Mouse (Mus musculus): ENCODE data around the gene Prpf40b. TPM values are rescaled to one million over a fixed set of nuclear protein-coding genes. Genes with fewer than 3 reads are reported as not detected.
A peak's percentile ranks its signal among the peaks of the same experiment; 100 is the strongest.

Gene Prpf40b
- polyA plus RNA-seq, 1 experiment from 2014 or later = 98.6 TPM

- 87% methylated on average over 9 of the region's 9 CpGs for WGBS
- H3K36me3 ChIP-seq (ENCODE audit: poor library complexity, severe bottlenecking) = peaks cover 97% of the 10 kb centered on the region
- no peaks in the 10 kb centered on the region for H3K4me1 ChIP-seq
- H3K27ac ChIP-seq = no peak overlapping the region
- no peak for ATAC-seq
- no peak overlapping the region for H3K9ac ChIP-seq
- no peak overlapping the region for H3K4me2 ChIP-seq
- no peak overlapping the region for H3K4me3 ChIP-seq
- no peaks in the 10 kb centered on the region for H3K27me3 ChIP-seq
- no peaks in the 10 kb centered on the region for H3K9me3 ChIP-seq (replicated peaks)
Observed at GRCm38 (mm10) chr15:99320978-99321377, 26.1 kb downstream of the Prpf40b start.

- Histone ChIP-seq H3K27me3 (no peaks in the 10 kb centered on the region), H3K27ac (no peak overlapping the region), H3K36me3 (ENCODE audit: poor library complexity, severe bottlenecking) (peaks cover 79% of the 10 kb centered on the region), H3K4me2 (no peak overlapping the region), H3K9ac (no peak overlapping the region), H3K4me1 (no peaks in the 10 kb centered on the region), H3K9me3 (replicated peaks) (no peaks in the 10 kb centered on the region), H3K4me3 (no peak overlapping the region)
- 94% methylated on average over 9 of the region's 9 CpGs for WGBS
- no peak for ATAC-seq
Observed at GRCm38 (mm10) chr15:99324151-99324550, 29.3 kb downstream of the Prpf40b start.

DNA sequence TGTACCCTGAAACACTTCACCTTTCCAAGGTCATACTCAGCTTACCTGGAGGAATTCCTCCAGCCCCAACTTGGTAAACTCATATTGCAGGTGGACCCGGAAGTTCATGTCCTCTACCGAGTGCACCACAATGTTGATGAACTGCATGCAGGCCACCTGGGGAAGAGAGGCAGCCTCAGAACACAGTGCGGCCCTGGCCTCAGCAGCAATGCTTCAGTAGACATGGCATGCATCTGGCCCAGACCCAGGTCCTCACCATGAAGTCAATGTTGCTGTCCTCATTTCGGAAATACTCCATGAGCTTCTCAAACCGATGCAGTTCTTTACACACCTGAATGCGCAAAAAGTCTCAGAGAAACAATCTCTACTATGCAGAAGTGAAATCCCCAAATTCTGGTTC, 30.7 kb downstream of the Prpf40b start:
- no peak overlapping the region for H3K9ac ChIP-seq
- 89% methylated on average over 6 of the region's 6 CpGs for WGBS
- peaks cover 65% of the 10 kb centered on the region for H3K36me3 ChIP-seq (ENCODE audit: poor library complexity, severe bottlenecking)
- H3K4me1 ChIP-seq = no peaks in the 10 kb centered on the region
- no peak overlapping the region for H3K27ac ChIP-seq
- no peaks in the 10 kb centered on the region for H3K27me3 ChIP-seq
- H3K4me2 ChIP-seq = no peak overlapping the region
- no peaks in the 10 kb centered on the region for H3K9me3 ChIP-seq (replicated peaks)
- H3K4me3 ChIP-seq = no peak overlapping the region
- ATAC-seq = no peak

DNA sequence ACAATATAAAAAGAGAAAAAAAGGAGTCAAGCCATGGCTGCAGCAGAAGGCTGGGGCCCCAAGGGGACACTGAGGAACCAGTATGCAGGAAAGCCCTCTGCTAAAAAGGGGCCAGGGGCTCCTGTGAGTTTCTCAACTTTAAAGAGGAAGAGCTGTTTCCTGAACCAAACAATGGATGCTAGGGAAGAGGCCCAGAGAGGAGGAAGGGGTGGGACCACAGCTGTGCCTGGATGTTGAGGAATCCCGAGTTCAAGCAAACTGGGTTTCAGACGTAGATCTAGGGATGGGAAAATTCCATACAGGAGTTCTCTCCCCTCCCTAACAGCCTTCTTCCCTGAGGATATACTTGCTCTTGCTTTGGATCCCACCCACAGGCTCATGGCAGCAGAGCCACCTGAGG, 31.5 kb downstream of the Prpf40b start:
- H3K9ac ChIP-seq = no peak overlapping the region
- H3K4me3 ChIP-seq = no peak overlapping the region
- no peak overlapping the region for H3K4me2 ChIP-seq
- no peaks in the 10 kb centered on the region for H3K4me1 ChIP-seq
- ATAC-seq = no peak
- H3K27ac ChIP-seq = no peak overlapping the region
- no peaks in the 10 kb centered on the region for H3K27me3 ChIP-seq
- peaks cover 57% of the 10 kb centered on the region for H3K36me3 ChIP-seq (ENCODE audit: poor library complexity, severe bottlenecking)
- no peaks in the 10 kb centered on the region for H3K9me3 ChIP-seq (replicated peaks)
- 77% methylated on average over 2 of the region's 2 CpGs for WGBS

DNA sequence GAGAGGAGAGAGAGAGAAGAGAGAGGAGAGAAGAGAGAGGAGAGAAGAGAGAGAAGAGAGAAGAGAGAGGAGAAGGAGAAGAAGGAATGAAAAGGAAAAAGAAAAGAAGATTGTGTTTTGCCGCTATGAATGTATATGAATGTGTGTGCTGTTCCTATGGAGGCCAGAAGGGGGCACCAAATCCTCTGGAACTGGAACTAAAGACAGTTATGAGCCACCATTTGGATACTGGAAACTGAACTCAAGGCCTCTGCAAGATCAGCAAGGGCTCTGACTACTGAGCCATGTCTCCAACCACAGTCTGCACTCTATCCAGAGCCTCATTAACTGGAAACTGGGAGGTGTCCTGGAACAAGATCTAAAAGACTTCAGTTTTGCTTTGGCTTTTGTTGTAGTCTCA, 32.1 kb downstream of the Prpf40b start:
- Histone ChIP-seq H3K9me3 (replicated peaks) (no peaks in the 10 kb centered on the region), H3K27ac (no peak overlapping the region), H3K4me2 (no peak overlapping the region), H3K27me3 (no peaks in the 10 kb centered on the region), H3K36me3 (ENCODE audit: poor library complexity, severe bottlenecking) (peaks cover 51% of the 10 kb centered on the region), H3K4me1 (no peaks in the 10 kb centered on the region), H3K9ac (no peak overlapping the region), H3K4me3 (no peak overlapping the region)
- 68% methylated on average over 1 of the region's 1 CpGs for WGBS
- ATAC-seq = no peak

DNA sequence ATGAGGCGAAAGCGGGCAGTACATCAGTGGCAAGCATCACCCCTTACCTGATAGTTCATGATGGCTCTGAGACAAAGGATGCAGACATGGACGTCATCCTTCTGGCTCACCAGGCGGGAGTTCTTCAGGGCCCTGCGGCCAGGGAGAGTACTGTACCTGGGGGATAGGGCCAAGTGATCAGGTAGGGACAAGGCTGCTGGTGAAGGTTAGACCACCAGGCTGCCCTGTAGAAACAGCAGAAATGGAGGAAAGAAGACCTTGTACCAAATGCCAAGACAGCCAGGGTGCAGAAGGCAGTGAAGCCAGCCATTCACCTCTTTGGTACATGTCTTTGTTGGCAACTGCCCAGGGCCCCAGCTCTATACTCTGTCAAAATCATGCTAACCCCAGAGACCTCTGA, 33.1 kb downstream of the Prpf40b start:
- Histone ChIP-seq H3K4me2 (no peak overlapping the region), H3K27me3 (no peaks in the 10 kb centered on the region), H3K4me1 (no peaks in the 10 kb centered on the region), H3K27ac (no peak overlapping the region), H3K9ac (no peak overlapping the region), H3K36me3 (ENCODE audit: poor library complexity, severe bottlenecking) (peaks cover 41% of the 10 kb centered on the region), H3K9me3 (replicated peaks) (no peaks in the 10 kb centered on the region), H3K4me3 (no peak overlapping the region)
- WGBS = 96% methylated on average over 5 of the region's 5 CpGs
- no peak for ATAC-seq

DNA sequence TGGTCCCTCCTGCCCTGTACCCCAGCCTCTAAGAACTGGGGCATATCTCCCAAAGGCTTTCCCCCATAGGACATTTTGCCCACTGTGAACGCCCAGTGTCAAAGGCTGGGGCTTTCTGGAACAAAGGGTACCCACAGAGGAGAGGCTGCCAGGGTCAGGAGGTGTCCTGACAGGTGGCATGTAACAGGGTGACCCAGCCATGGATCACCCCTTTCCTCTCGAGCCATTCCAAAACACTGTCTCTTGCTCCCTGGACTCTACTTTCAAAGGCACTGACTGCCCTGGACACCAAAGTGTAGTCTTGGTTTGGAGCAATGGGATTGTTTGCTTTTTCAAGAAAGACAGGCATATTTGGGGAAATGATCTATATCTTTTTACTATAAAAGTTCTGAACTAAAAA, 35.4 kb downstream of the Prpf40b start:
- Histone ChIP-seq H3K4me1 (no peaks in the 10 kb centered on the region), H3K9ac (no peak overlapping the region), H3K9me3 (replicated peaks) (no peaks in the 10 kb centered on the region), H3K27me3 (no peaks in the 10 kb centered on the region), H3K4me3 (no peak overlapping the region), H3K27ac (no peak overlapping the region), H3K4me2 (no peak overlapping the region), H3K36me3 (ENCODE audit: poor library complexity, severe bottlenecking) (peaks cover 24% of the 10 kb centered on the region)
- 81% methylated on average over 2 of the region's 2 CpGs for WGBS
- no peak for ATAC-seq

- H3K9me3 ChIP-seq (replicated peaks) = no peaks in the 10 kb centered on the region
- no peak for ATAC-seq
- WGBS = 72% methylated on average over 5 of the region's 5 CpGs
Observed at GRCm38 (mm10) chr15:99331341-99331740, 36.5 kb downstream of the Prpf40b start.

GRCm38 (mm10) chr15:99332111-99332510, 37.2 kb downstream of the Prpf40b start:
- Histone ChIP-seq H3K9me3 (replicated peaks) (no peaks in the 10 kb centered on the region), H3K4me2 (no peak overlapping the region), H3K27me3 (no peaks in the 10 kb centered on the region), H3K27ac (no peak overlapping the region), H3K4me1 (no peaks in the 10 kb centered on the region), H3K4me3 (no peak overlapping the region), H3K36me3 (ENCODE audit: poor library complexity, severe bottlenecking) (peaks cover 16% of the 10 kb centered on the region), H3K9ac (no peak overlapping the region)
- no peak for ATAC-seq

More at GRCm38 (mm10) chr15:99331341-99331740, 36.5 kb downstream of the Prpf40b start:
- H3K27me3 ChIP-seq = no peaks in the 10 kb centered on the region
- H3K27ac ChIP-seq = no peak overlapping the region
- no peak overlapping the region for H3K4me2 ChIP-seq
- H3K9ac ChIP-seq = no peak overlapping the region
- no peak overlapping the region for H3K4me3 ChIP-seq
- peaks cover 20% of the 10 kb centered on the region for H3K36me3 ChIP-seq (ENCODE audit: poor library complexity, severe bottlenecking)
- no peaks in the 10 kb centered on the region for H3K4me1 ChIP-seq

- H3K9me3 ChIP-seq (replicated peaks) = no peaks in the 10 kb centered on the region
- H3K4me2 ChIP-seq = no peak overlapping the region
- 82% methylated on average over 9 of the region's 9 CpGs for WGBS
- no peaks in the 10 kb centered on the region for H3K4me1 ChIP-seq
- H3K9ac ChIP-seq = no peak overlapping the region
- peaks cover 7% of the 10 kb centered on the region for H3K36me3 ChIP-seq (ENCODE audit: poor library complexity, severe bottlenecking)
- ATAC-seq = no peak
- no peak overlapping the region for H3K4me3 ChIP-seq
- no peaks in the 10 kb centered on the region for H3K27me3 ChIP-seq
- H3K27ac ChIP-seq = peak overlapping the region; percentile 7
Observed at GRCm38 (mm10) chr15:99332921-99333675, 38.2 kb downstream of the Prpf40b start.

DNA sequence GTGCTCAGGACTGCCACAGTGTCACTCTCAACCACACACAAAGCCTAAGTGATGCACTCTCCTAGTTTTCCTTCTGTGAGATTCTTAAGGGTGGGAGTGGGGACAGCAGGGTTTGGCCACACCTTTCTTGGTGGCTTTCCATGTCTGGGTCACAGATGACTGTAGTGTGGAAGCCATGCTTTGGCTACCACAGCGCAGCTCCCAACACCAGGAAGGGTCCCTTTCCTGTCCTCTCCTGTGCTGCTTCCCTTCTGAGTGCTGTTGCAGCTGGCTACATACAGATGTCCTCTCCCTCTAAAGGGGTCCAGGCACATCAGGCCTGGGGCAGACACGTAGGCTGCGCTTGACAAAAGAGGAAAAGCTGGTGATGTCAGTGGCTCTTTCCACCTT, 38.8 kb downstream of the Prpf40b start:
- H3K4me2 ChIP-seq = no peak overlapping the region

GRCm38 (mm10) chr15:99334500-99334899, 39.6 kb downstream of the Prpf40b start:
- Histone ChIP-seq H3K4me2 (no peak overlapping the region), H3K4me1 (no peaks in the 10 kb centered on the region), H3K9ac (0 out of 2 replicates have a peak overlapping the region, but pooled peaks have one; percentile 26), H3K9me3 (replicated peaks) (no peaks in the 10 kb centered on the region), H3K27me3 (no peaks in the 10 kb centered on the region), H3K27ac (peak overlapping the region; percentile 49; the same call in 1 of the 2 replicates), H3K4me3 (no peak overlapping the region), H3K36me3 (ENCODE audit: poor library complexity, severe bottlenecking) (peaks cover 6% of the 10 kb centered on the region)
- no peak for ATAC-seq
- WGBS = 72% methylated on average over 6 of the region's 6 CpGs

More for the DNA sequence above, 38.8 kb downstream of the Prpf40b start:
- Histone ChIP-seq H3K27ac (peak overlapping the region; percentile 7; the same call in 1 of the 2 replicates), H3K9me3 (replicated peaks) (no peaks in the 10 kb centered on the region), H3K36me3 (ENCODE audit: poor library complexity, severe bottlenecking) (peaks cover 6% of the 10 kb centered on the region), H3K4me1 (no peaks in the 10 kb centered on the region), H3K9ac (no peak overlapping the region), H3K4me3 (no peak overlapping the region), H3K27me3 (no peaks in the 10 kb centered on the region)
- ATAC-seq = no peak
- 84% methylated on average over 3 of the region's 3 CpGs for WGBS

DNA sequence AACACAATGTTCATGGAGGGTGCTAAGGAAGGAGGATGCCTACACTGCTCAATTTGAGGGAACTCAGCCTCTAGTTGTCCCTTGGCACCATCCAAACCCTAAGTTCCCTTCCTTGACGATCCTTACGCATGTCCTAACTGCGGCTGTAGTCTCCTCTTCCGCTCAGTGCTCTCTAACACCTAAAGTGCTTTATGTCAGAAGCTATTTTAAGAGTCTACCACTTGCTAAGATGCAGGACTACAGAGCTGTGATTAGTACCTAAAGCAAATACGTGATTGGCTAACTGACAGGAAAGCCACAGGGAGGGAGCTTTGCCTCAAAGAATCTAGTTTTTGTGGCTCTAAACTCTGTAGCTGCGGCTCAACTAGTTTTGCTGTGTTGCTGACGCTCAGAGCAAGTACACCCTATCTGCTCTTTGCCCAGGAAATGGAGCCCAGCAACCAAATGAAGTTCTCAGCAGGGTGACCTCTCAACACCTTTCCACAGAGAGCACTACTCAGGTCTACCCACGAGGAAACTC, 41.0 kb downstream of the Prpf40b start:
- WGBS = 82% methylated on average over 8 of the region's 8 CpGs
- Histone ChIP-seq H3K9ac (no peak overlapping the region), H3K4me3 (no peak overlapping the region), H3K27me3 (no peaks in the 10 kb centered on the region), H3K9me3 (replicated peaks) (no peaks in the 10 kb centered on the region), H3K36me3 (ENCODE audit: poor library complexity, severe bottlenecking) (peaks cover 6% of the 10 kb centered on the region; the same call in 1 of the 2 replicates), H3K4me1 (no peaks in the 10 kb centered on the region), H3K4me2 (no peak overlapping the region), H3K27ac (no peak overlapping the region)
- no peak for ATAC-seq
